Mouse (Mus musculus) megakaryocyte, embryonic 14.5 days (primary cell): ENCODE data around the gene Gm49601.

Experiments used
- FLI1 ChIP-seq: IDR thresholded peaks from 2 replicates; pipeline ENCODE4 v1.6.1; 2012; ENCODE audit warnings: low read length, inconsistent platforms, mixed read lengths
- GATA1 ChIP-seq: IDR thresholded peaks from 3 replicates; pipeline ENCODE4 v1.6.1; 2012; ENCODE audit warnings: mixed read lengths, low read length, inconsistent platforms, borderline replicate concordance

GRCm38 (mm10) chr16:18655372-18656098, 29.3 kb upstream of the Gm49601 start:
- TF ChIP-seq GATA1 (no peak), FLI1 (no peak)
